Comparison of ENCODE assay signal across 25 mouse cellular contexts in the genomic region with DNA sequence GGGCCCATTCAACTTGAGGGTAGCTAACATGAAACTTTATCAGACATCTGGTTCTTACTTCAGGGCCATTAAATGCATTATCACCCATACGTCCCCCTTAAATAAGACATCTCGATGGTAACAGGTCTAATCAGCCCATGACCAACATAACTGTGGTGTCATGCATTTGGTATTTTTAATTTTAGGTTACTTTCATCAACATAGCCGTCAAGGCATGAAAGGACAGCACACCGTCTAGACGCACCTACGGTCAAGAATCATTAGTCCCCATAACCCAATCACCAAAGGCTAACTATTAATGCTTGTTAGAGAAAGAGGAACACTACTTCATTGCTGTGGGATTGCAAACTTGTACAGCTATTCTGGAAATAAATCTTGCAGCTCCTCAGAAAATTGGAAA. TPM values are rescaled to one million over a fixed set of nuclear protein-coding genes. Genes with fewer than 3 reads are reported as not detected.
DNase-seq lines count a peak whose midpoint lies in the region; ATAC-seq and TF ChIP-seq lines count a peak whose summit lies in the region.
"Had no signal": no experiment of that assay in that cellular context is flagged by ENCODE, and none has a peak within 500 bp of the region (broad histone marks: within the 10 kb centered on the region; RNA-seq: fewer than 3 reads in every experiment).

No protein-coding gene starts in this region.

- no peak for TF ChIP-seq POLR2A in heart, adult 2 months (IDR thresholded peaks at IDR 0.05; ENCODE audit: insufficient read depth, low read depth, low read length)

- peak; percentile 96 for ATAC-seq in Patski
- ATAC-seq in granulocyte monocyte progenitor cell, adult 5-6 weeks (replicated peaks; ENCODE audit: poor library complexity, severe bottlenecking): peak; percentile 99
- peak; percentile 94 for ATAC-seq in neutrophil, adult 5-6 weeks (ENCODE audit: extremely low read depth, insufficient number of reproducible peaks, low FRiP score, poor library complexity, severe bottlenecking)
- ATAC-seq: forebrain, embryonic 15.5 days; midbrain, embryonic 13.5 days had no signal

- CTCF ChIA-PET in Patski (lab: Charles Lee): no interaction called here

- DNase-seq in heart, adult 11 months: peak; percentile 24
- DNase-seq in heart, adult 2 months: no peak
- peak; percentile 6 for DNase-seq in Patski (ENCODE audit: low read depth, low spot score)
- DNase-seq in T-cell, adult 2 months (ENCODE audit: low spot score): no peak
- no peak for DNase-seq in layer of hippocampus, postnatal 36 days
- no peak for DNase-seq in embryo, embryonic 11 days
- DNase-seq: adrenal gland, postnatal 36 days; cerebellum, adult 18-20 months; cerebellum, postnatal 36 days; heart, postnatal 4 days; kidney, adult 2 months; kidney, postnatal 14 days; liver, embryonic 13.5 days; thymus, adult 18-20 months; thymus, postnatal 4 days had no signal

- no peak for TF ChIP-seq CTCF in heart, adult 2 months (IDR thresholded peaks at IDR 0.05)
- TF ChIP-seq CTCF in Patski (IDR thresholded peaks at IDR 0.05): no peak

- H3K36me3 ChIP-seq in heart, adult 2 months (ENCODE audit: control insufficient read depth, insufficient read depth, low read length): no peaks in the 10 kb centered on the region; the same call in 1 of the 2 replicates
- H3K36me3 ChIP-seq: embryonic facial prominence, embryonic 10.5 days; forebrain, embryonic 15.5 days; heart, embryonic 15.5 days; limb, embryonic 12.5 days; liver, embryonic 13.5 days; midbrain, embryonic 13.5 days had no signal

- H3K27ac ChIP-seq in heart, adult 2 months: no peak overlapping the region
- H3K27ac ChIP-seq: embryonic facial prominence, embryonic 10.5 days; forebrain, embryonic 15.5 days; heart, embryonic 15.5 days; limb, embryonic 12.5 days; liver, embryonic 13.5 days; macrophage; midbrain, embryonic 13.5 days had no signal

- H3K9ac ChIP-seq in heart, adult 2 months (ENCODE audit: low read depth, low read length): no peak overlapping the region
- H3K9ac ChIP-seq: forebrain, embryonic 15.5 days; heart, embryonic 15.5 days; limb, embryonic 12.5 days; liver, embryonic 13.5 days; midbrain, embryonic 13.5 days had no signal

- in situ Hi-C loops in Patski (cut with MboI; ENCODE audit: low pct_unique_long_range_greater_than_20kb): no loop called here

- TF ChIP-seq EP300 in heart, adult 2 months (IDR thresholded peaks at IDR 0.05; ENCODE audit: insufficient read depth, low read depth, low read length): no peak

- H3K4me1 ChIP-seq in heart, adult 2 months (ENCODE audit: control insufficient read depth, insufficient read depth, low read length): no peaks in the 10 kb centered on the region
- H3K4me1 ChIP-seq: forebrain, embryonic 15.5 days; liver, embryonic 13.5 days had no signal

- H3K27me3 ChIP-seq in heart, adult 2 months (ENCODE audit: control insufficient read depth, insufficient read depth, low read length): no peaks in the 10 kb centered on the region
- H3K27me3 ChIP-seq in Patski: peaks cover 36% of the 10 kb centered on the region
- H3K27me3 ChIP-seq: forebrain, embryonic 15.5 days; heart, embryonic 15.5 days; limb, embryonic 12.5 days; liver, embryonic 13.5 days; midbrain, embryonic 13.5 days had no signal

- intact Hi-C loops in heart, adult 2 months (cut with DNase I): no loop called here

- no peaks in the 10 kb centered on the region for H3K79me2 ChIP-seq in heart, adult 2 months (replicated peaks; ENCODE audit: control insufficient read depth, insufficient read depth, low read length)

- POLR2A ChIA-PET in Patski (lab: Charles Lee): no interaction called here

- 82% methylated on average over 6 of the region's 6 CpGs for WGBS in heart, adult 2 months

- no peak overlapping the region for H3K4me3 ChIP-seq in heart, adult 2 months
- H3K4me3 ChIP-seq: embryonic facial prominence, embryonic 10.5 days; forebrain, embryonic 15.5 days; heart, embryonic 15.5 days; limb, embryonic 12.5 days; liver, embryonic 13.5 days; midbrain, embryonic 13.5 days; myocyte had no signal

RNA-seq across cellular contexts. Expression of gene Nfasc, which starts 49.5 kb away (rescaled TPM):
- total RNA-seq in heart, adult 2 months (2021): under 1 TPM; 0.10 to 0.14 TPM
- polyA plus RNA-seq in heart, adult 2 months (2012; rRNA removed): 0.32 and 0.39 TPM in 2 replicates
- polyA plus RNA-seq in Patski (2021): not detected
- total RNA-seq in granulocyte monocyte progenitor cell, adult 5-6 weeks (2014; fragmentation: Nextera tagmentation): not detected in 2 replicates
- total RNA-seq in granulocyte monocyte progenitor cell, adult 5-6 weeks (2017): not detected in 2 replicates
- under 0.01 TPM in 1 of 2 replicates, not detected in the other for total RNA-seq in neutrophil, adult 5-6 weeks (2017)
- total RNA-seq in layer of hippocampus, postnatal 36 days (2021): 100 to 1,000 TPM; 174 to 193 TPM
- polyA plus RNA-seq: C2C12, macrophage, myocyte had no signal

Comparison
In these comparisons a context has a peak if more than half of its experiments do, and no peak if none do; other contexts are left out.
1. DNase-seq: peak in heart, adult 11 months (single experiment) and Patski (single experiment); none in heart, adult 2 months (0 of 2), T-cell, adult 2 months (single experiment), layer of hippocampus, postnatal 36 days (0 of 2) and embryo, embryonic 11 days (single experiment).
2. RNA of gene Nfasc, which starts 49.5 kb away (total RNA-seq): 174 to 193 TPM in layer of hippocampus, postnatal 36 days; 0.10 to 0.14 TPM in heart, adult 2 months, not detected in granulocyte monocyte progenitor cell, adult 5-6 weeks and under 0.01 TPM in neutrophil, adult 5-6 weeks; every median in the first group is over 100 times any median in the second.
3. Peak in every context shown above with its lines, with median percentiles within 50 percentile points of each other: ATAC-seq.